Mouse (Mus musculus): ENCODE measurements at regions not wholly inside any gene's neighbourhood (a gene's known extent, or its start where the extent isn't known, plus 50 kb on each side); places are given as distances from the start of the nearest gene placed in this dataset.

- H3K27me3 ChIP-seq (replicated peaks): no peaks in the 10 kb centered on the region
- WGBS: 96% methylated on average over 2 of the region's 2 CpGs
These were observed 1190.5 kb upstream of the Zeb2 start for GRCm38 (mm10) chr2:46307582-46308153.

GRCm38 (mm10) chr2:46302627-46303026 lies 1185.4 kb upstream of the Zeb2 start:
- Histone ChIP-seq H3K4me1 (no peaks in the 10 kb centered on the region), H3K9ac (no peak overlapping the region), H3K36me3 (no peaks in the 10 kb centered on the region), H3K27me3 (replicated peaks) (no peaks in the 10 kb centered on the region), H3K27ac (no peak overlapping the region), H3K9me3 (no peaks in the 10 kb centered on the region), H3K4me2 (replicated peaks) (no peak overlapping the region), H3K4me3 (no peak overlapping the region)
- no peak for ATAC-seq (ENCODE audit: low FRiP score, low read depth)
- WGBS: 85% methylated on average over 1 of the region's 1 CpGs

More at GRCm38 (mm10) chr2:46307582-46308153, 1190.5 kb upstream of the Zeb2 start:
- Histone ChIP-seq H3K9ac (no peak overlapping the region), H3K4me2 (replicated peaks) (no peak overlapping the region), H3K4me1 (no peaks in the 10 kb centered on the region), H3K27ac (no peak overlapping the region), H3K36me3 (no peaks in the 10 kb centered on the region), H3K9me3 (no peaks in the 10 kb centered on the region), H3K4me3 (no peak overlapping the region)
- no peak for ATAC-seq (ENCODE audit: low FRiP score, low read depth)

- 33% methylated on average over 2 of the region's 2 CpGs for WGBS
- Histone ChIP-seq H3K36me3 (no peaks in the 10 kb centered on the region), H3K4me3 (no peak overlapping the region), H3K9ac (no peak overlapping the region), H3K4me2 (replicated peaks) (no peak overlapping the region), H3K27ac (no peak overlapping the region), H3K27me3 (replicated peaks) (no peaks in the 10 kb centered on the region), H3K4me1 (no peaks in the 10 kb centered on the region), H3K9me3 (no peaks in the 10 kb centered on the region)
- no peak; the same call in 1 of the 2 replicates for ATAC-seq (ENCODE audit: low FRiP score, low read depth)
These were observed 1180.2 kb upstream of the Zeb2 start for GRCm38 (mm10) chr2:46297274-46297843.

GRCm38 (mm10) chr2:46283929-46284598 lies 1166.9 kb upstream of the Zeb2 start:
- H3K27ac ChIP-seq: no peak overlapping the region
- H3K9me3 ChIP-seq: no peaks in the 10 kb centered on the region
- no peak for ATAC-seq (ENCODE audit: low FRiP score, low read depth)
- H3K9ac ChIP-seq: no peak overlapping the region
- 87% methylated on average over 5 of the region's 5 CpGs for WGBS
- no peaks in the 10 kb centered on the region for H3K27me3 ChIP-seq (replicated peaks)
- no peaks in the 10 kb centered on the region for H3K4me1 ChIP-seq
- no peak overlapping the region for H3K4me3 ChIP-seq
- H3K4me2 ChIP-seq (replicated peaks): no peak overlapping the region
- no peaks in the 10 kb centered on the region for H3K36me3 ChIP-seq

GRCm38 (mm10) chr2:46280822-46281221 lies 1163.6 kb upstream of the Zeb2 start:
- no peak overlapping the region for H3K27ac ChIP-seq
- no peaks in the 10 kb centered on the region for H3K4me1 ChIP-seq
- no peak overlapping the region for H3K4me2 ChIP-seq (replicated peaks)
- H3K36me3 ChIP-seq: no peaks in the 10 kb centered on the region
- no peaks in the 10 kb centered on the region for H3K27me3 ChIP-seq (replicated peaks)
- no peak for ATAC-seq (ENCODE audit: low FRiP score, low read depth)
- H3K9me3 ChIP-seq: no peaks in the 10 kb centered on the region
- WGBS: 75% methylated on average over 2 of the region's 2 CpGs
- H3K9ac ChIP-seq: no peak overlapping the region
- no peak overlapping the region for H3K4me3 ChIP-seq

GRCm38 (mm10) chr2:46261618-46262017 lies 1144.4 kb upstream of the Zeb2 start:
- Histone ChIP-seq H3K27ac (no peak overlapping the region), H3K9ac (no peak overlapping the region), H3K9me3 (no peaks in the 10 kb centered on the region), H3K4me3 (no peak overlapping the region), H3K27me3 (replicated peaks) (no peaks in the 10 kb centered on the region), H3K36me3 (no peaks in the 10 kb centered on the region), H3K4me1 (no peaks in the 10 kb centered on the region), H3K4me2 (replicated peaks) (no peak overlapping the region)
- 83% methylated on average over 1 of the region's 1 CpGs for WGBS
- no peak for ATAC-seq (ENCODE audit: low FRiP score, low read depth)

GRCm38 (mm10) chr2:46251562-46251961 lies 1134.4 kb upstream of the Zeb2 start:
- no peak overlapping the region for H3K4me2 ChIP-seq (replicated peaks)
- no peak overlapping the region for H3K4me3 ChIP-seq
- no peaks in the 10 kb centered on the region for H3K27me3 ChIP-seq (replicated peaks)
- no peaks in the 10 kb centered on the region for H3K4me1 ChIP-seq
- H3K36me3 ChIP-seq: no peaks in the 10 kb centered on the region
- no peak overlapping the region for H3K9ac ChIP-seq
- no peak overlapping the region for H3K27ac ChIP-seq
- no peaks in the 10 kb centered on the region for H3K9me3 ChIP-seq
- ATAC-seq (ENCODE audit: low FRiP score, low read depth): no peak
- 92% methylated on average over 7 of the region's 7 CpGs for WGBS

- Histone ChIP-seq H3K4me3 (no peak overlapping the region), H3K4me2 (replicated peaks) (no peak overlapping the region), H3K9ac (no peak overlapping the region), H3K27me3 (replicated peaks) (no peaks in the 10 kb centered on the region), H3K4me1 (no peaks in the 10 kb centered on the region), H3K36me3 (no peaks in the 10 kb centered on the region), H3K9me3 (no peaks in the 10 kb centered on the region), H3K27ac (no peak overlapping the region)
- ATAC-seq (ENCODE audit: low FRiP score, low read depth): no peak
- WGBS: 66% methylated on average over 3 of the region's 3 CpGs
These were observed 1128.5 kb upstream of the Zeb2 start for GRCm38 (mm10) chr2:46245717-46246116.

GRCm38 (mm10) chr2:46244697-46245096 lies 1127.5 kb upstream of the Zeb2 start:
- H3K27me3 ChIP-seq (replicated peaks): no peaks in the 10 kb centered on the region
- H3K27ac ChIP-seq: no peak overlapping the region
- no peaks in the 10 kb centered on the region for H3K4me1 ChIP-seq
- no peak overlapping the region for H3K9ac ChIP-seq
- H3K4me3 ChIP-seq: no peak overlapping the region
- no peaks in the 10 kb centered on the region for H3K36me3 ChIP-seq
- WGBS: 86% methylated on average over 3 of the region's 3 CpGs
- H3K4me2 ChIP-seq (replicated peaks): no peak overlapping the region
- no peaks in the 10 kb centered on the region for H3K9me3 ChIP-seq
- ATAC-seq (ENCODE audit: low FRiP score, low read depth): no peak

- no peaks in the 10 kb centered on the region for H3K27me3 ChIP-seq (replicated peaks)
- no peaks in the 10 kb centered on the region for H3K36me3 ChIP-seq
- H3K4me2 ChIP-seq (replicated peaks): no peak overlapping the region
- H3K9me3 ChIP-seq: no peaks in the 10 kb centered on the region
- no peak overlapping the region for H3K4me3 ChIP-seq
- peak; percentile 84 for ATAC-seq (ENCODE audit: low FRiP score, low read depth)
- no peak overlapping the region for H3K27ac ChIP-seq
- H3K4me1 ChIP-seq: no peaks in the 10 kb centered on the region
- H3K9ac ChIP-seq: no peak overlapping the region
These were observed 1125.6 kb upstream of the Zeb2 start for GRCm38 (mm10) chr2:46242806-46243205.

- no peak overlapping the region for H3K4me3 ChIP-seq
- no peak overlapping the region for H3K27ac ChIP-seq
- no peak overlapping the region for H3K4me2 ChIP-seq (replicated peaks)
- 78% methylated on average over 4 of the region's 4 CpGs for WGBS
- H3K9ac ChIP-seq: no peak overlapping the region
- no peak for ATAC-seq (ENCODE audit: low FRiP score, low read depth)
- H3K9me3 ChIP-seq: no peaks in the 10 kb centered on the region
- no peaks in the 10 kb centered on the region for H3K27me3 ChIP-seq (replicated peaks)
- H3K4me1 ChIP-seq: no peaks in the 10 kb centered on the region
- H3K36me3 ChIP-seq: no peaks in the 10 kb centered on the region
These were observed 1122.7 kb upstream of the Zeb2 start for GRCm38 (mm10) chr2:46239874-46240273.

- ATAC-seq (ENCODE audit: low FRiP score, low read depth): no peak
- H3K4me1 ChIP-seq: no peaks in the 10 kb centered on the region
- no peak overlapping the region for H3K4me2 ChIP-seq (replicated peaks)
- H3K27me3 ChIP-seq (replicated peaks): no peaks in the 10 kb centered on the region
- H3K27ac ChIP-seq: no peak overlapping the region
- no peak overlapping the region for H3K4me3 ChIP-seq
- no peak overlapping the region for H3K9ac ChIP-seq
- H3K36me3 ChIP-seq: no peaks in the 10 kb centered on the region
- 71% methylated on average over 2 of the region's 2 CpGs for WGBS
- H3K9me3 ChIP-seq: no peaks in the 10 kb centered on the region
These were observed 1113.7 kb upstream of the Zeb2 start for GRCm38 (mm10) chr2:46230791-46231450.

Data from neural tube, embryonic 12.5 days (tissue).